Mouse (Mus musculus) heart, adult 8-10 months (tissue): ENCODE results near the gene Stx4a. TPM values are rescaled to one million over a fixed set of nuclear protein-coding genes. Genes with fewer than 3 reads are reported as not detected.
"Not testable (repeated sequence)": the region's sequence is repeated elsewhere in the genome, so short reads cannot be mapped to it uniquely, and the experiment has no call there.

Source experiments
- DNase-seq: peaks from one replicate; pipeline ENCODE4 v3.0.0; 2022; ENCODE audit warnings: low spot score
- total RNA-seq, 4 experiments: library from RNA; stranded (reverse); gene quantifications; 2 replicates each; pipeline ENCODE4 v1.2.4; 2022

Stx4a gene
- 10 to 100 TPM; 61.9 to 68.0 (median 66.0) TPM for total RNA-seq

GRCm38 (mm10) chr7:127824176-127824871 lies at the start of gene Stx4a, which contains the start of gene Stx1b:
TSS of gene Stx4a (plus strand) at chr7:127824294.
TSS of gene Stx1b (minus strand) at chr7:127824549.
- no peak for DNase-seq

- DNase-seq: not testable (repeated sequence)
These were observed 48.3 kb upstream of the Stx4a start for GRCm38 (mm10) chr7:127775837-127776236.

GRCm38 (mm10) chr7:127776426-127776825 lies 47.7 kb upstream of the Stx4a start, which contains the start of gene Setd1a:
TSS of gene Setd1a (plus strand) at chr7:127776670.
- peak; percentile 87 for DNase-seq

DNA sequence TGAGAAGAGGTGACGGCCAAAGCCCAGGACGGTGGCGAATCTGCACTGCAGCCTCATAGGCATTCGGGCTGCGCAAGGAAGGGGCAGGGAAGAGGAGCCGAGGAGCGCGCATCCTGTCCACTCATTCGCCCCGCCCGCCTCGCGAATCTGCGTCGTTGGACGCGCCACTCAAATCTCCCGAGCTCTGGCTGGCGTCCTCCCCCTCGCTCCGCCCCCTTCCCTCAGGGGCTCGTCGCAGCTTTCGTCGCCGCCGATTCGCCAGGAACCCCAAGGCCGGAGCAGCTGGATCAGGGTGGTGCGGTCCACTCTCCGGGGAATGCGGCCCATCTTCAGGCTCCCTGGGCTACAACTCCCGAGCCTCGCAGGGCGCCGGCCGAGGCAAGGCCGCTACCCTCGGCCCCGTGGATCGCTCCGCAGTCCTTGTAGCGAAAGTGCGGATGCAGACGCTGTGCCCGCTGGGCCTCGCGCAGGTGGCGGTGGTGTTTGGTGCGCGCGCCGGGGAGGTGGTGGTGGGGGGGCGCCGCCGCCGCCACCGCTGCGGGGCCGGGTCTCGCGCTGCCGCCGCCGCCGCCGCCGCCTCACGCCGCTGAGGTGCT lies 47.1 kb upstream of the Stx4a start:
- DNase-seq: peak; percentile 94

DNA sequence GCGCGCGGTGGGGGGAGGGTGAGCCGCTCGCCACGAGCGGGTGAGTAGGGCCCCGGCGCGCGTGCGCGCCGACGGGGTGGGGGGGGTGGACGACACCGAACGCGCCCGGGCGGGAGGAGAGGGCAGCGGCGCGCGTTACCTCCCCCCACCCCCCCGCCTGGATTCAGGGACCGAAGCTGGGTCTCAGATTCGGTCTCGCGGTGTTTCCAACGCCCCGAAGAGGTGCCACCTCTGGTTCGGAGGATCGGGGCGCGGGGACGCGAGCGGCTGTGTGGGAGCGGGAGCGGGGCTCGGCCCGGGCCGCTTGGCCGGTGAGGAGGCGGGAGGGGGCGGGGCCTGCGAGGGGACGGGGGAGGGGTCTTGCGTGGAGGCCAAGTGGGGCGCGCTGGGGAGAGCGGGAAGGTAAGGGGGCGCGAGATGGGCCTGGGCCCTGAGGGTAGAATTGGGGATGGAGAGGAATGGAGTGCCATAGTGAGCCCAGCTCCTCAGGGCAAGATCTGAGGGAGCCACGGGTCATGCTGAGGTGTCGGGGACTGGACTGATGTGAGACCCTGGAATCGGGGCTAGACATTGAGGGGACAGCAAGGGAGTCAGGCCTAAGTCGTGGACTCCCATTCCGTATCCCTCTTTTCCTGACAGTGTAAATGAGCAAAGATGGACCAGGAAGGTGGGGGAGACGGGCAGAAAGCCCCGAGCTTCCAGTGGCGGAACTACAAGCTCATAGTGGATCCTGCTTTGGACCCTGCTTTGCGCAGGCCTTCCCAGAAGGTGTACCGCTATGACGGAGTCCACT lies 46.4 kb upstream of the Stx4a start:
- no peak for DNase-seq

DNA sequence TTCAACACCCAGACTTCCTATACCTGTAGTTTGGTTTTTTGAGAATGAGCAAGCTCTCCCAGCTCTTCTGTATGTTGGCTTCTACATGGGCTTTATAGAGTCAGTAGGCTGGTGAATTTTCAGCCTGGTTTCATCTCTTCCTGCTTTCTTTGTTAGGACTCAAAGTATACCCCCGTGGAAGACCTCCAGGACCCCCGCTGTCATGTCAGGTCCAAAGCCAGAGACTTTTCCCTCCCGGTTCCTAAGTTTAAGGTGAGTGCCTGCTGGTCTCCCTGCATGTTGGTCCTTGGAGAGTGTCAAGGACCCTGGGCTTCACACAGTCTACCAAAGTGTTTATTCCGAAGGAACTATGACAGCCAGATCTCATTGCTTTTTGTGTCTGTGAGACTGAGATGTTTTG lies 45.7 kb upstream of the Stx4a start:
- DNase-seq: no peak

- no peak for DNase-seq
These were observed 38.8 kb upstream of the Stx4a start, which contains the start of gene Gm49388 for GRCm38 (mm10) chr7:127785308-127785707. TSS of gene Gm49388 (plus strand) at chr7:127785608.

- no peak for DNase-seq
These were observed 26.8 kb upstream of the Stx4a start for GRCm38 (mm10) chr7:127797076-127797845.

DNA sequence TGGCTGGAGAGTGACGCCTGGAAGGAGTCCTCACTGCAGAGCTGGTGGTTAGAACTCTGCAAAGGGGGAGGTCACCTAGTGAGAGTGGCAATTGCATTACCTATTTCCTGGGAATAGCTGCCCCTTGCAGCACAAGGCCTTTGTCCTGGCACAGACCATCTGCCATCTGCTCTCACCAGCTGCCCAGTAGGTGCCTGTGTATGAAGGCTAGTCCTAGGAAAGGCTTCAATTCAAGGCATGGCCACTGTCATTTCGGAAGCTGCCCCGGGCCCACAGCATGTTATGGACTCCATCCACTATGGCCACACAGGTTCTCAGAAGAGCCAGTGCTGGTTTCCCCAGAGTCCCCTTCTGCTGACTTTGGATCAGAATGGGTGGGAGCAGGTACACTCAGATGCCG lies 25.5 kb upstream of the Stx4a start:
- DNase-seq: no peak

GRCm38 (mm10) chr7:127799211-127799610 lies 24.9 kb upstream of the Stx4a start:
- no peak for DNase-seq

GRCm38 (mm10) chr7:127799738-127800137 lies 24.4 kb upstream of the Stx4a start:
- no peak for DNase-seq

GRCm38 (mm10) chr7:127800435-127801009 lies 23.6 kb upstream of the Stx4a start, which contains the start of gene Hsd3b7:
TSS of gene Hsd3b7 (plus strand) at chr7:127800604.
- DNase-seq: peak; percentile 94

- DNase-seq: no peak
These were observed 23.0 kb upstream of the Stx4a start for GRCm38 (mm10) chr7:127801010-127801621.

- DNase-seq: no peak
These were observed 21.8 kb upstream of the Stx4a start for GRCm38 (mm10) chr7:127802313-127802712.

GRCm38 (mm10) chr7:127808821-127809220 lies 15.3 kb upstream of the Stx4a start:
- DNase-seq: no peak

DNA sequence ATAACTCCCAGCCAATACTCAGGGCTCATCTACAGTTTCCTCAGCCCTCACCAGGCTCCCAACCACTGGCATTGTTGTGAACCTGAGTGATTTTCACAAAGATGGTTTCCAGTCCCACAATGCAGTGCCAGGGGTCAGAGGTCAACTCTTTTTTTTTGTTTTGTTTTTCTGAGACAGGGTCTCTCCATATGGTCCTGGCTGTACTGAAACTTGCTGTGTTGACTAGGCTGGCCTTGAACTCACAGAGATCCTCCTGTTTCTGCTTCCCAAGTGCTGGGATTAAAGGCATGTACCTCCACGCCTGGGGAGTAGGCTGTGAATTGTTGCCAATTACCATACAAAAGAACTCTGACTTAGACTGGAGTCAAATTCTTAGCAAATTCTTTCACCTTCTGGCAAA lies 14.2 kb upstream of the Stx4a start:
- DNase-seq: no peak

- DNase-seq: no peak
These were observed 13.4 kb upstream of the Stx4a start for GRCm38 (mm10) chr7:127810650-127811049.

DNA sequence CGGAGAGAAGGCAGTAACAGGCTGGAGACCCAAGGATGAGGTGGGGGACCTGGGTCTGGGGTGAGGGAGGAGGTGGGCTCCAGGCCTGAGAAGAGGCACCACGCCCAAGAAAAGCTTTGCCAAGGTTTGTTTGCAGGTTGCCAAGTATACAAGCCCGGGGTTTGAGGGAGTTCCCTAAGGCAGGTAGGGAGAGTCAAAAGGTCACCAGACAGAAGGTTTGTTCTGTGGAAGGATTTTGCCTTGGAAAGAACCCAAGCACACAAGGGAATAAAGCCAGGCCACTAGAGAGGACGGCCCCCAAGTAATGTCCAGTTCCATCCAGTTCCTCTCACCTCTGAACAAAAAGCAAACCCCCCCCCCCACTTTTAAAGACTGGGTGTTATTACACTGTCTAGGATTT lies 12.9 kb upstream of the Stx4a start:
- DNase-seq: no peak

GRCm38 (mm10) chr7:127812292-127812691 lies 11.8 kb upstream of the Stx4a start:
- no peak for DNase-seq

GRCm38 (mm10) chr7:127813821-127814220 lies 10.3 kb upstream of the Stx4a start:
- peak; percentile 36 for DNase-seq
